Mouse (Mus musculus) T-helper 1 cell (primary cell): ENCODE results near the gene Naglu.

ENCODE experiments used
- in situ Hi-C: fragments of 300-600 bp; cut with MboI, MseI; formaldehyde crosslinking; loops from one replicate; pipeline ENCODE4 v1.15.1; 2025; ENCODE audit warnings: high pct_unique_total_duplicates

Naglu gene

GRCm38 (mm10) chr11:101056885-101057284, 12.9 kb upstream of the Naglu start:
- in situ Hi-C loops = loop anchor here (5.0 kb wide), 1 partner anchor 75 kb away; no protein-coding TSS in a partner anchor

GRCm38 (mm10) chr11:101057860-101058259, 12.0 kb upstream of the Naglu start:
- in situ Hi-C loops = loop anchor here (5.0 kb wide), 1 partner anchor 76 kb away; no protein-coding TSS in a partner anchor

GRCm38 (mm10) chr11:101058726-101059125, 11.1 kb upstream of the Naglu start:
- in situ Hi-C loops = loop anchor here (5.0 kb wide), 1 partner anchor 76 kb away; no protein-coding TSS in a partner anchor

GRCm38 (mm10) chr11:101059473-101059872, 10.3 kb upstream of the Naglu start:
- in situ Hi-C loops = loop anchor here (5.0 kb wide), 1 partner anchor 77 kb away; no protein-coding TSS in a partner anchor

- in situ Hi-C loops = no loop called here
Measured at GRCm38 (mm10) chr11:101060126-101060525, 9.7 kb upstream of the Naglu start.

GRCm38 (mm10) chr11:101061049-101061448, 8.8 kb upstream of the Naglu start:
- in situ Hi-C loops = no loop called here

- in situ Hi-C loops = no loop called here
Measured at GRCm38 (mm10) chr11:101062165-101062884, 7.5 kb upstream of the Naglu start.

- in situ Hi-C loops = no loop called here
Measured at GRCm38 (mm10) chr11:101062971-101063675, 6.7 kb upstream of the Naglu start.

- in situ Hi-C loops = no loop called here
Measured at GRCm38 (mm10) chr11:101063676-101064327, 6.0 kb upstream of the Naglu start.

- in situ Hi-C loops = no loop called here
Measured at GRCm38 (mm10) chr11:101064462-101064861, 5.3 kb upstream of the Naglu start.

- in situ Hi-C loops = no loop called here
Measured at GRCm38 (mm10) chr11:101065002-101065401, 4.8 kb upstream of the Naglu start.

- in situ Hi-C loops = no loop called here
Measured at GRCm38 (mm10) chr11:101066549-101067412, 3.0 kb upstream of the Naglu start.

- in situ Hi-C loops = no loop called here
Measured at GRCm38 (mm10) chr11:101070189-101070527, 346 bp downstream of the Naglu start.

GRCm38 (mm10) chr11:101070987-101071386, 1.2 kb downstream of the Naglu start:
- in situ Hi-C loops = no loop called here

- in situ Hi-C loops = no loop called here
Measured at GRCm38 (mm10) chr11:101071810-101072428, 2.1 kb downstream of the Naglu start.

GRCm38 (mm10) chr11:101078121-101078520, 8.3 kb downstream of the Naglu start, which contains the start of gene Hsd17b1:
Hsd17b1 (plus strand) TSS chr11:101078411.
- in situ Hi-C loops = no loop called here

- in situ Hi-C loops = loop anchor here (5.0 kb wide), 1 partner anchor 93 kb away; the partner anchor contains the start of genes Cntnap1 and Plekhh3
Measured at GRCm38 (mm10) chr11:101079746-101080145, 9.9 kb downstream of the Naglu start.

GRCm38 (mm10) chr11:101080421-101080820, 10.6 kb downstream of the Naglu start:
- in situ Hi-C loops = loop anchor here (5.0 kb wide), 1 partner anchor 92 kb away; the partner anchor contains the start of genes Cntnap1 and Plekhh3

GRCm38 (mm10) chr11:101081659-101082058, 11.8 kb downstream of the Naglu start:
- in situ Hi-C loops = loop anchor here (5.0 kb wide), 1 partner anchor 91 kb away; the partner anchor contains the start of genes Cntnap1 and Plekhh3
